Mouse (Mus musculus) midbrain, embryonic 12.5 days (tissue): Measurements from ENCODE around the gene Klhdc2. TPM values are rescaled to one million over a fixed set of nuclear protein-coding genes. Genes with fewer than 3 reads are reported as not detected.

Experiments
- ATAC-seq: fragments of 200-750 bp; cut with Nextera tagmentation; 2 replicates; pipeline ENCODE4 v1.8.0; 2017; ENCODE audit warnings: low read depth, moderate TSS enrichment, moderate library complexity; ENCODE audit not compliant: low FRiP score
- H3K27ac ChIP-seq: fragments of 300-500 bp; sonication (generic); replicated peaks from 2 replicates; pipeline ENCODE4 v1.5.1; 2016; ENCODE audit warnings: mild to moderate bottlenecking
- H3K27me3 ChIP-seq: fragments of 300-500 bp; sonication (generic); 2 replicates; pipeline ENCODE4 v1.6.1; 2016; ENCODE audit warnings: mild to moderate bottlenecking
- H3K36me3 ChIP-seq: fragments of 300-500 bp; sonication (generic); 2 replicates; pipeline ENCODE4 v1.6.1; 2016
- H3K4me1 ChIP-seq: fragments of 300-500 bp; sonication (generic); 2 replicates; pipeline ENCODE4 v1.6.1; 2016
- H3K4me2 ChIP-seq: fragments of 300-500 bp; sonication (generic); replicated peaks from 2 replicates; pipeline ENCODE4 v1.6.1; 2016; ENCODE audit warnings: mild to moderate bottlenecking, moderate library complexity
- H3K4me3 ChIP-seq: fragments of 300-500 bp; sonication (generic); 2 replicates; pipeline ENCODE4 v1.5.1; 2016; ENCODE audit warnings: mild to moderate bottlenecking
- H3K9ac ChIP-seq: fragments of 300-500 bp; sonication (generic); replicated peaks from 2 replicates; pipeline ENCODE4 v1.6.1; 2016; ENCODE audit warnings: mild to moderate bottlenecking, moderate library complexity
- H3K9me3 ChIP-seq: fragments of 300-500 bp; sonication (generic); 2 replicates; pipeline ENCODE4 v1.6.1; 2016; ENCODE audit warnings: mild to moderate bottlenecking
- WGBS: fragments of 180-500 bp; shearing (Covaris S2); methylation state at CpG from one replicate; pipeline ENCODE4 v1.1.7; 2016; 5-methylcytosine and 5-hydroxymethylcytosine counted together
- polyA plus RNA-seq: library from polyadenylated mRNA; unstranded; fragments of >200 nt; fragmentation: Nextera tagmentation; extraction: Ambion mirVana; gene quantifications from 2 replicates; pipeline ENCODE4 v1.2.1, GENCODE M21; 2016

The Klhdc2 gene
- polyA plus RNA-seq, 1 experiment from 2014 or later = 264 TPM

DNA sequence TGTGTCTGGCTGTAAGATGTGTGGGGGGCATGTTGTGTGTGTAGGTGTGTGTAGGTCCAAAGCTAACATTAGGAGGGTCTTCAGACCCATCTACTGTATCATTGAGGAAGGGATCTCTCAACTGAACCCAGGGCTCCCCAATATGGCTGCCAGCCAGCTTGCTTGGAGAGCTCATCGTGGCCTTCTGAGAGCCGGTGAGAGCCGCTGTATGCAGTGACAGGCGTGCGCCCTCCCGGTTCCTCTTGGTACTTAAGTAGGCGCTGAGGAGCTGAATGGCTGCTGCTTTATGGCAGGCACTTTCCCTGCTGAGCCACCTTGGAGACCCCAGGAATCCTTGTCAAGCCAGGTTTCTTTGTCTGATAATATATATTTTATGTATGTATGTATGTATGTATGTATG is 9.9 kb downstream of the Klhdc2 start:
- peaks cover 94% of the 10 kb centered on the region for H3K36me3 ChIP-seq
- no peaks in the 10 kb centered on the region for H3K9me3 ChIP-seq
- no peaks in the 10 kb centered on the region for H3K27me3 ChIP-seq
- no peaks in the 10 kb centered on the region for H3K4me1 ChIP-seq
- ATAC-seq = no peak
- no peak overlapping the region for H3K9ac ChIP-seq
- no peak overlapping the region for H3K4me3 ChIP-seq
- H3K4me2 ChIP-seq = no peak overlapping the region
- no peak overlapping the region for H3K27ac ChIP-seq
- WGBS = 94% methylated on average over 7 of the region's 7 CpGs

- Histone ChIP-seq H3K27ac (no peak overlapping the region), H3K36me3 (peaks cover 92% of the 10 kb centered on the region), H3K9ac (no peak overlapping the region), H3K27me3 (no peaks in the 10 kb centered on the region), H3K4me2 (no peak overlapping the region), H3K9me3 (no peaks in the 10 kb centered on the region), H3K4me3 (no peak overlapping the region), H3K4me1 (no peaks in the 10 kb centered on the region)
- ATAC-seq = no peak
- WGBS = 97% methylated on average over 4 of the region's 4 CpGs
These were observed 13.2 kb downstream of the Klhdc2 start for GRCm38 (mm10) chr12:69309659-69310058.

DNA sequence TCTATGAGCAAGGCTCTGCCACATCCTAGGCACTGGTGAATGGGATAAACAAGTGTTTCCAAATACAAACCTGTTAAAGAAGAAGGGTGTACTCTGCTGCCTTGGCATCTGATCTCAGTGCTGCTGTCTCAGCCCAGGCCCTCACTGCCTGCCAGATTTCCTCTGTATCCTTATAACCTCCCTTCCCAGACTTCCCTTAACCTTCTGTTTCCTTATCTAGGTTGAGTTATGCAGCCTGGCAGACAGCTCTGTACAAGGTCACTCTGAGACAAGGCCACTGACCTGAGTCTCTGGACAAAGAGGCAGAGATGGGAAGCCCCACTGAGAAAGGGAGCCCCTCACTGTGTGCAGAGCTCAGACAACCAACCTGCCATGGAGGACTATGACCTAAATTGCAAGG is 21.9 kb downstream of the Klhdc2 start:
- no peaks in the 10 kb centered on the region for H3K27me3 ChIP-seq
- H3K4me2 ChIP-seq = no peak overlapping the region
- H3K9ac ChIP-seq = no peak overlapping the region
- H3K36me3 ChIP-seq = peaks cover 74% of the 10 kb centered on the region
- H3K27ac ChIP-seq = no peak overlapping the region
- no peak for ATAC-seq
- H3K4me3 ChIP-seq = no peak overlapping the region
- H3K9me3 ChIP-seq = no peaks in the 10 kb centered on the region
- no peaks in the 10 kb centered on the region for H3K4me1 ChIP-seq

DNA sequence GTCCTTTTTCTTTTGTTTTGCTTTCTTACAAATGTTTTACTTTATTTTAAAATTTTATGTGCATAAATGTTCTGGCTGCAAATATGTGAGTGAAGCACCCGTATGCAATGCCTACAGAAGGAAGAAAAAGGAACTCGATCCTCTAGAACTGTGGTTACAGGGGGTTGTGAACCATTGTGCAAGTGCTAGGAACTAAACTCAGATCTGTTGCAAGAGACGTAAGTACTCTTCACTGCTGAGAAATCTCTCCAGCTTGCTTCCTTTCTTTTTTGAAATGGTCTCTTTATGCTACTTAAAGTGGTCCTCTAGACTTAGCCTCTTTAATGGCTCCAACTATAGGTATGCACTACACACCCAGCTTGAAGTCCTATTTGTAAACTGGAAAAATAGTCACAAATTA is 34.7 kb downstream of the Klhdc2 start:
- Histone ChIP-seq H3K27ac (no peak overlapping the region), H3K4me3 (no peak overlapping the region), H3K36me3 (peaks cover 72% of the 10 kb centered on the region), H3K9ac (no peak overlapping the region), H3K9me3 (no peaks in the 10 kb centered on the region), H3K4me1 (no peaks in the 10 kb centered on the region), H3K27me3 (no peaks in the 10 kb centered on the region), H3K4me2 (no peak overlapping the region)
- WGBS = 94% methylated on average over 3 of the region's 3 CpGs
- ATAC-seq = no peak

DNA sequence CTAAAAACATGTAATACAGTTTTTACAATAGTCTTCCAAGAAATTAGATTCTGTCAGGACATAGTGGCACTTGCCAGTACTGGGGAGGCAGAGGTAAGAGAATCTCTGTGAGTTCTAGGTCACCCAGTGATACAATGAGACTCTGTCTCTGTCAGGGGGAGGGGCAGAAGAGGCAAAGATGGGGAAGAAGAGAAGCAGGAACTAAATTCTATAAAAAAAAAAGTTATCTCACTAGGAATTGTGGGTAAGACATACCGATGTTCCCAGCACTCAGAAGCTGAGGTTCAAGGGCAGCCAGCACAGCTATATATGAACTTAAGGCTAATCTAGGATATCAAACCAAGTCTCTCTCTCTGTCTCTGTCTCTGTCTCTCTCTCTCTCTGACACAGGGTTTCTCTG is 35.7 kb downstream of the Klhdc2 start:
- Histone ChIP-seq H3K9ac (no peak overlapping the region), H3K4me3 (no peak overlapping the region), H3K27me3 (no peaks in the 10 kb centered on the region), H3K36me3 (peaks cover 72% of the 10 kb centered on the region), H3K4me1 (no peaks in the 10 kb centered on the region), H3K9me3 (no peaks in the 10 kb centered on the region), H3K4me2 (no peak overlapping the region), H3K27ac (no peak overlapping the region)
- ATAC-seq = no peak
- 89% methylated on average over 1 of the region's 1 CpGs for WGBS

GRCm38 (mm10) chr12:69333547-69333946 is 37.1 kb downstream of the Klhdc2 start:
- no peak overlapping the region for H3K4me2 ChIP-seq
- H3K27me3 ChIP-seq = no peaks in the 10 kb centered on the region
- no peak for ATAC-seq
- no peak overlapping the region for H3K9ac ChIP-seq
- H3K27ac ChIP-seq = no peak overlapping the region
- no peaks in the 10 kb centered on the region for H3K9me3 ChIP-seq
- 92% methylated on average over 2 of the region's 2 CpGs for WGBS
- H3K4me1 ChIP-seq = no peaks in the 10 kb centered on the region
- no peak overlapping the region for H3K4me3 ChIP-seq
- H3K36me3 ChIP-seq = peaks cover 68% of the 10 kb centered on the region

- no peak overlapping the region for H3K9ac ChIP-seq
- WGBS = 80% methylated on average over 2 of the region's 2 CpGs
- peaks cover 70% of the 10 kb centered on the region for H3K36me3 ChIP-seq
- no peaks in the 10 kb centered on the region for H3K4me1 ChIP-seq
- no peak overlapping the region for H3K27ac ChIP-seq
- H3K9me3 ChIP-seq = no peaks in the 10 kb centered on the region
- no peak overlapping the region for H3K4me2 ChIP-seq
- no peak overlapping the region for H3K4me3 ChIP-seq
- H3K27me3 ChIP-seq = no peaks in the 10 kb centered on the region
- no peak for ATAC-seq
These were observed 53.4 kb downstream of the Klhdc2 start for GRCm38 (mm10) chr12:69349928-69350327.

DNA sequence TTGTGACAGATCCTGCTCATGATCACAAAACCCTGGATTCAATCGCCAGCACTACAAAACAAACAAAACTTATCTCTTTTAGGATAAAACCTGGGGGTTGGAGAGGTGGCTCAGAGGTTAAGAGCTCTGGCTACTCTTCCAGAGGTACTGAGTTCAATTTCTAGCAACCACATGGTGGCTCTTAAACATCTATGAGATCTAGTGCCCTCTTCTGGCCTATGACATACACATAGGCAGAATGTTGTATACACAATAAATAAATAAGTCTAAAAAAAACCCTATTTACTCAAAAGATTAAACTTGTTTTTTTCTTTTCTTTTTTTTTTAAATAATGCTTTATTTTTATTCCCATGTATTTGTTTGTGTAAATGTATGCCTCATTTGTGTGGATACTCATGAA is 55.2 kb downstream of the Klhdc2 start:
- Histone ChIP-seq H3K9me3 (no peaks in the 10 kb centered on the region), H3K9ac (no peak overlapping the region), H3K4me3 (no peak overlapping the region), H3K36me3 (peaks cover 59% of the 10 kb centered on the region), H3K27ac (no peak overlapping the region), H3K27me3 (no peaks in the 10 kb centered on the region), H3K4me1 (peaks cover 8% of the 10 kb centered on the region), H3K4me2 (no peak overlapping the region)
- no peak for ATAC-seq
- WGBS = 86% methylated on average over 1 of the region's 1 CpGs

GRCm38 (mm10) chr12:69356546-69357299 is 60.2 kb downstream of the Klhdc2 start, which contains the start of gene Nemf:
TSS of gene Nemf (minus strand) at chr12:69357165.
- peak within 1 kb of the TSS; percentile 67 for H3K4me2 ChIP-seq
- peak within 1 kb of the TSS; percentile 92 for H3K4me3 ChIP-seq
- peak; percentile 62 for ATAC-seq
- H3K9ac ChIP-seq = peak within 1 kb of the TSS; percentile 94
- H3K9me3 ChIP-seq = no peaks in the 10 kb centered on the region
- H3K4me1 ChIP-seq = peaks cover 11% of the 10 kb centered on the region
- H3K27me3 ChIP-seq = no peaks in the 10 kb centered on the region
- H3K36me3 ChIP-seq = peaks cover 25% of the 10 kb centered on the region
- WGBS = 1% methylated on average over 37 of the region's 50 CpGs
- peak within 1 kb of the TSS; percentile 87 for H3K27ac ChIP-seq

GRCm38 (mm10) chr12:69357300-69357646 is 60.8 kb downstream of the Klhdc2 start:
- H3K27ac ChIP-seq = peak overlapping the region; percentile 87; the same call in 1 of the 2 replicates
- no peaks in the 10 kb centered on the region for H3K9me3 ChIP-seq
- ATAC-seq = no peak
- peak overlapping the region; percentile 67 for H3K4me2 ChIP-seq
- H3K27me3 ChIP-seq = no peaks in the 10 kb centered on the region
- peaks cover 19% of the 10 kb centered on the region for H3K36me3 ChIP-seq
- WGBS = 6% methylated on average over 13 of the region's 13 CpGs
- H3K9ac ChIP-seq = peak overlapping the region; percentile 94
- peak overlapping the region; percentile 92 for H3K4me3 ChIP-seq
- H3K4me1 ChIP-seq = peaks cover 17% of the 10 kb centered on the region

Other genes starting within 250 kb of the Klhdc2 start
- gene Rps29, start 137.5 kb upstream of the Klhdc2 start, polyA plus RNA-seq = 1,282 and 1,420 TPM in 2 replicates
- 23.4 and 24.5 TPM in 2 replicates for gene Lrr1, start 127.9 kb upstream of the Klhdc2 start, polyA plus RNA-seq
- 406 and 431 TPM in 2 replicates for gene Rpl36al, start 112.6 kb upstream of the Klhdc2 start, polyA plus RNA-seq
- gene Mgat2, start 112.5 kb upstream of the Klhdc2 start, polyA plus RNA-seq = 48.0 and 48.6 TPM in 2 replicates
- gene Gm49383, start 99.6 kb upstream of the Klhdc2 start, polyA plus RNA-seq = 27.5 and 28.1 TPM in 2 replicates
- 14.1 and 14.7 TPM in 2 replicates for gene Dnaaf2, start 98.3 kb upstream of the Klhdc2 start, polyA plus RNA-seq
- gene Gm49384, start 92.4 kb upstream of the Klhdc2 start, polyA plus RNA-seq = 23.9 and 25.6 TPM in 2 replicates
- gene Pole2, start 68.5 kb upstream of the Klhdc2 start, polyA plus RNA-seq = 18.5 and 19.7 TPM in 2 replicates
- gene Klhdc1, start 55.5 kb upstream of the Klhdc2 start, polyA plus RNA-seq = 3.7 and 4.4 TPM in 2 replicates
- 95.2 and 101 TPM in 2 replicates for gene Nemf, start 60.5 kb downstream of the Klhdc2 start, polyA plus RNA-seq
- 49.7 and 53.0 TPM in 2 replicates for gene Arf6, start 75.5 kb downstream of the Klhdc2 start, polyA plus RNA-seq
- 1.6 and 2.3 TPM in 2 replicates for gene Gm9887, start 75.8 kb downstream of the Klhdc2 start, polyA plus RNA-seq